Mouse (Mus musculus) intestine, embryonic 15.5 days (tissue): ENCODE measurements at regions not wholly inside any gene's neighbourhood (a gene's known extent, or its start where the extent isn't known, plus 50 kb on each side); places are given as distances from the start of the nearest gene placed in this dataset.

Source experiments
- ATAC-seq: fragments of 200-750 bp; cut with Nextera tagmentation; 2 replicates; pipeline ENCODE4 v1.8.0; 2017; ENCODE audit warnings: moderate TSS enrichment, moderate library complexity
- H3K27ac ChIP-seq: fragments of 300-500 bp; sonication (generic); 2 replicates; pipeline ENCODE4 v1.5.1; 2015; ENCODE audit warnings: mild to moderate bottlenecking, inconsistent platforms
- H3K27me3 ChIP-seq: fragments of 300-500 bp; sonication (generic); replicated peaks from 2 replicates; pipeline ENCODE4 v1.6.1; 2015; ENCODE audit warnings: inconsistent platforms
- H3K36me3 ChIP-seq: fragments of 300-500 bp; sonication (generic); 2 replicates; pipeline ENCODE4 v1.6.1; 2015; ENCODE audit warnings: inconsistent platforms
- H3K4me1 ChIP-seq: fragments of 300-500 bp; sonication (generic); replicated peaks from 2 replicates; pipeline ENCODE4 v1.6.1; 2015; ENCODE audit warnings: inconsistent platforms
- H3K4me2 ChIP-seq: fragments of 300-500 bp; sonication (generic); replicated peaks from 2 replicates; pipeline ENCODE4 v1.6.1; 2015; ENCODE audit warnings: mild to moderate bottlenecking, inconsistent platforms
- H3K4me3 ChIP-seq: fragments of 300-500 bp; sonication (generic); replicated peaks from 2 replicates; pipeline ENCODE4 v1.5.1; 2015; ENCODE audit warnings: inconsistent platforms
- H3K9ac ChIP-seq: fragments of 300-500 bp; sonication (generic); 2 replicates; pipeline ENCODE4 v1.6.1; 2015; ENCODE audit warnings: inconsistent platforms
- H3K9me3 ChIP-seq: fragments of 300-500 bp; sonication (generic); 2 replicates; pipeline ENCODE4 v1.6.1; 2016; ENCODE audit warnings: inconsistent platforms
- WGBS: fragments of 180-500 bp; shearing (Covaris S2); methylation state at CpG from one replicate; pipeline ENCODE4 v1.1.7; 2015; 5-methylcytosine and 5-hydroxymethylcytosine counted together

DNA sequence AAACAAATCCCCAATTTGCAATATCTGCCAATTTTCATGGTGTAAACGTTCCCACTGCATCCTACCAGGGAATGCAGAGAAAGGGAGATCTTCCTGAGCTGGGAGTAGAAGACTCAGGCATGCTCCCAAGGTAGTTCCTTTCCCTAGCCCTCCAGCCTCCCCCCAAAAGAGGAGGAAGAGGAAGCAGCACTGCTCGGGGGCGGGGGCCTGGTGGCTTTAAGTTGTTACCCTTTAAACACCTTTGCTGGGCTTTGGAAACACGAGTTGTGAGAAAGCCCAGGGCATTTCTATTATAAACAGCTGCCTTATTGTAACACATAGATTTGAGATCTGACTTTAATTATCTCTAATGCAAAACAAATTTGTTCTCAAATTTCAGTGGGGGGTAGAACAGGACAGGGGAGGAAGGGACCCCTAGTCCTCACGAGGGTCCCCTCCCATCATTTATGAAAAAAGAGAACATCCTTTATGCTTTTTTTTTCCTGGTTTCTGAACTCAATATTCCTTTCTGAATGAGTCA is 87.4 kb upstream of the Gdnf start:
- no peak for ATAC-seq
- H3K27me3 ChIP-seq: no peaks in the 10 kb centered on the region
- H3K4me2 ChIP-seq: no peak overlapping the region
- H3K4me3 ChIP-seq: no peak overlapping the region
- H3K36me3 ChIP-seq: no peaks in the 10 kb centered on the region
- 31% methylated on average over 5 of the region's 5 CpGs for WGBS
- no peaks in the 10 kb centered on the region for H3K4me1 ChIP-seq
- no peak overlapping the region for H3K27ac ChIP-seq
- H3K9ac ChIP-seq: no peak overlapping the region
- no peaks in the 10 kb centered on the region for H3K9me3 ChIP-seq

DNA sequence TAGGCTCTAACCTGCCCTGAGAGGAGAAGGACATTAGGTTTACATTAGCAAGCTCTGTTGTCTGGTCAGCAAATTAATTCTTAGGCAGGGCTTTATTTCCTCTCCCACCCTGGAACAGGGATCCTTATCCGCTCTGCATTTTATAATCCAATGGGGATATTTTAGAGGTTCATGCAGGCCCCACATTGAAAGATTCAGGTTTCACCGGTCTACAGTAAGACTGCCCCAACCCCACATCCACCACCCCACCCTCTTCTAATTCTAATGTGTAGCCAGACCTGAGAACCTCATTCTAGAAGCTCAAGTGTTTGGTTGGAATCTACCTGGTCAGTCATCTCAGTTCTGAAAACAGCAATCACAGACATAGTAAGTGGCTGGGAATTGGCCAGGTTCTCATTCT is 86.9 kb upstream of the Gdnf start:
- no peak for ATAC-seq

DNA sequence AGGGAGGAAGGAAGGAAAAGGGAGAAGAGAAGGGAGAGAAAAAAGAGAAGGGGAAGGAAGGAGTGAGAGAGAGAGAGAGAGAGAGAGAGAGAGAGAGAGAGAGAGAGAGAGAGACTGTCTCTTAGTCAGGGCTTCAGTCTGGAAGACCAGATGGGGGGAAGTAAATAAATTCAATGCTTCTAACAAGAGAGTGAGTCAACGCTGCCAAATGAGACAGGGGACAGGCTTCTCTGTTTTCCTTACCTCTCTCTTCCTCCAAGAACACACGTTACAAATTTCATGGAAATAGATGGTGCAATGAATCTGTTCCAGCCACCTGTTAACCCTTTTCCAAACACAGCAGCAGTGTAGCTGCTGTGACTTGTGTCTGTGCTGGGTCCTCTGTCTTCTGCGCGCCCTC is 85.1 kb upstream of the Gdnf start:
- Histone ChIP-seq H3K4me1 (no peaks in the 10 kb centered on the region), H3K4me2 (no peak overlapping the region), H3K9ac (no peak overlapping the region), H3K4me3 (no peak overlapping the region), H3K27me3 (no peaks in the 10 kb centered on the region), H3K9me3 (no peaks in the 10 kb centered on the region), H3K36me3 (no peaks in the 10 kb centered on the region), H3K27ac (no peak overlapping the region)
- ATAC-seq: no peak
- WGBS: 42% methylated on average over 4 of the region's 4 CpGs

More for the DNA sequence above, 86.9 kb upstream of the Gdnf start:
- H3K4me3 ChIP-seq: no peak overlapping the region
- H3K4me2 ChIP-seq: no peak overlapping the region
- no peaks in the 10 kb centered on the region for H3K4me1 ChIP-seq
- H3K27me3 ChIP-seq: no peaks in the 10 kb centered on the region
- H3K36me3 ChIP-seq: no peaks in the 10 kb centered on the region
- WGBS: 76% methylated on average over 2 of the region's 2 CpGs
- H3K27ac ChIP-seq: no peak overlapping the region
- no peaks in the 10 kb centered on the region for H3K9me3 ChIP-seq
- no peak overlapping the region for H3K9ac ChIP-seq

DNA sequence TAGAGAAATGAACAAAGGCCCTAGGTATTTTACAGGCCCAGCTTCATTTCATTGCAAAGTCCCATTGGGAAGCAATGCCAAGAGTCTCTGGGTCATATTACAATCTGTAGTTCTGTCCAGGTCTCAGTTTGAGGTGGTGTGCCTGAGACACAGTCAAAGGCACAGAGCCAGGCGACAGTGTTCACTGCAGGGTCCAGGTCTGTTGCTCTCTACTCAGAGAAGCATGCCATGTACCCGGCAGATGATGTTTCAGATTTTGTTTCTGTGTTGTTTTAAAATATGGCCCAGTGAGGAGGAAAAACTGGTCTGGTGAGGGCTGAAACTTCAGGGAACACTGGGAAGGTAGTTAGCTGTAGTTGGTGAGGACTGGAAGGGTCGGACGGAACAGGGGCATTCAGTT is 63.1 kb upstream of the Gdnf start:
- Histone ChIP-seq H3K9ac (no peak overlapping the region), H3K27ac (no peak overlapping the region), H3K4me1 (no peaks in the 10 kb centered on the region), H3K9me3 (no peaks in the 10 kb centered on the region), H3K4me2 (no peak overlapping the region), H3K27me3 (no peaks in the 10 kb centered on the region), H3K36me3 (no peaks in the 10 kb centered on the region), H3K4me3 (no peak overlapping the region)
- WGBS: 86% methylated on average over 4 of the region's 4 CpGs
- ATAC-seq: no peak

DNA sequence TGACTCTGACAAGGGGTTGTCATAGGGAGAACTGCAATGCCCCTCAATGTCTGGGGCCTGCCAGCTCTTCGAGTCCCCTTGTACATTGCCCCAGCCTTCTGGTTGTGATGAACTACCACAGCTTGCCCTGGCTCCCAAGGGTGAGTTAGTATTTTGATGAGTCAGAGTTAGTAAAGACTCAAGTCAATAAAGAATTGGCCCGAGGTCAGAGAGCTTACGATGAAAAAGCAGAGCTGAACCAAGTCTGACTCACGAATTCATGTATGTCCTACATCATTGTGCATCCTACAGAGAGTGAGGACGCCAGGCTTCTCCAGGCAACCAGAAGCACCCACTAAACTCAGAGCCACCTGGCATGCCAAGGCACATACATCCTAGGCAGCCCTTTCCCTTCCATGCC is 60.2 kb upstream of the Gdnf start:
- Histone ChIP-seq H3K27ac (no peak overlapping the region), H3K36me3 (no peaks in the 10 kb centered on the region), H3K4me2 (no peak overlapping the region), H3K4me3 (no peak overlapping the region), H3K9me3 (no peaks in the 10 kb centered on the region), H3K9ac (no peak overlapping the region), H3K4me1 (no peaks in the 10 kb centered on the region), H3K27me3 (no peaks in the 10 kb centered on the region)
- 82% methylated on average over 5 of the region's 5 CpGs for WGBS
- ATAC-seq: no peak
